Mouse (Mus musculus): ENCODE measurements around the gene Rab3gap1.

The Rab3gap1 gene

DNA sequence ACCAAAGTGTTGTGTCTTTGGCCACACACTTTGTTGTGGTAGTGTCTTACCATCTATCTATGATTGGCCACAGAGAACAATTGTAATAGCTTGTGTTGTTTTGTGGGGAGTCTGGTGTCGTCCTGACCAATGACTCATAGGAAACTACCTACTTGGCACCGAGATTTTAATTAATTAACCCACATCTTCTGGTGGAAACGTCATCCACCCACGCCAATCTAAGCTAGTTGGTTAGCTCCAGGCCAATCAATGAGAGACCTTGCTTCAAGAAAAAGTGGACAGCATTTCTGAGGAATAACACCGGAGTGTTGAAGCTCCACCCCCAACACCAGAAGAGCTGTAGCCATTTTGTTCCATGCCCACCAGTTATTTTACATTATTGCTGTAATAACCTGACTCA, 6.7 kb upstream of the Rab3gap1 start:
- Histone ChIP-seq H3K27me3 (ENCODE audit: control insufficient read depth, insufficient read depth, low read length, poor library complexity, severe bottlenecking) (no peaks in the 10 kb centered on the region), H3K36me3 (ENCODE audit: control insufficient read depth, insufficient read depth, low read length, poor library complexity, severe bottlenecking) (no peaks in the 10 kb centered on the region)
- DNase-seq (ENCODE audit: low read depth, low spot score): no peak

GRCm38 (mm10) chr1:127863806-127864205, 4.8 kb upstream of the Rab3gap1 start:
- Histone ChIP-seq H3K36me3 (ENCODE audit: control insufficient read depth, insufficient read depth, low read length, poor library complexity, severe bottlenecking) (no peaks in the 10 kb centered on the region), H3K27me3 (ENCODE audit: control insufficient read depth, insufficient read depth, low read length, poor library complexity, severe bottlenecking) (no peaks in the 10 kb centered on the region)
- DNase-seq (ENCODE audit: low read depth, low spot score): no peak

DNA sequence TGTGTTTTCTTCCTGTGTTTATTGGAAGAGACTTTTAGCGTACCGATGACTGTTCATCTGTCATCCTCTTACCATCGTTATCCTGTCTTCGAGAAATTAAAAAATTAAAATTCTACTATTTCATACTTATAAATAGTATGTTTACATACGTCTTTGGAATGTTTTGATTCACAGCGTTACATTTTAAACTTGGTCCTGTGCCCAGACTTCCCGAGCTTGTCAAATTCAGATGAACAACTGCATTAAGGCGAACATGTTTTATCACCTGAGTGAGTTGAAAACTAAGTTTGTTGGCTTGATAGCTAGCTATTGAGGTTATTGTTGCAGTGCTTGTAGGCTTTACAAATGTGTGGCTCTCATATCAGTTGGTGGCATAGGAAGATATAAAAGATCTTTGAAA, 703 bp downstream of the Rab3gap1 start:
- H3K36me3 ChIP-seq (ENCODE audit: control insufficient read depth, insufficient read depth, low read length, poor library complexity, severe bottlenecking): 0 out of 2 replicates have a peak, but pooled peaks cover 1% of the 10 kb centered on the region
- H3K27me3 ChIP-seq (ENCODE audit: control insufficient read depth, insufficient read depth, low read length, poor library complexity, severe bottlenecking): no peaks in the 10 kb centered on the region
- no peak for DNase-seq (ENCODE audit: low read depth, low spot score)

GRCm38 (mm10) chr1:127899401-127899800, 30.8 kb downstream of the Rab3gap1 start:
- no peak for DNase-seq (ENCODE audit: low read depth, low spot score)
- peaks cover 7% of the 10 kb centered on the region; the same call in 1 of the 2 replicates for H3K36me3 ChIP-seq (ENCODE audit: control insufficient read depth, insufficient read depth, low read length, poor library complexity, severe bottlenecking)
- H3K27me3 ChIP-seq (ENCODE audit: control insufficient read depth, insufficient read depth, low read length, poor library complexity, severe bottlenecking): no peaks in the 10 kb centered on the region

DNA sequence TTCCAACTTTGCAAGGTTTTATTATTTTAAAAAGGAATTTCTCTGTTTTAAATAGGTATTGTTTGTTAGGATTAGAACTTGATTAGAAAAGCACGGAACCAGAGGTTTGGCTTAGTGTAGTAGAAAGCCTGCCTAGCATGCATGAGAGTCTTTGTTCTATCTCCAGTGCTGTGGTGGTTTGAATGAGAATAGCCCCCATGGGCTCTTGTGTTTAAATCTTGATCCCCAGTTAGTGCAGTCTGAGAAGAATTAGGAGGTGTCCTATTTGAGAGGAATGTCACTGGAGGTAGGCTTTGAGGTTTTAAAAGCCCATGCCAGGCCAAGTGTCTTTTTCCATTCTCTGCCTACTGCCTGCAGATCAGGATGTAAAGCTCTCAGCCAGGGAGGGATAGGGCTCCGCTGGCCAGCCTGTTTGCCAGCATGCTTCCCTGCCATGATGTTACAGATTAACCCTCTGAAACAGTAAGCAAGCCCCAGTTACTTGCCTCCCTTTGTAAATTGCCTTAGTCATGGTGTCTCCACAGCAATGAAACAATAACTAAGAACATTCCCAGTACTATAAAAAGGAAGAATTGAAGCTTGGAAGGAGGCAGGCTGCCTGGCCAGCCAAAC, 36.3 kb downstream of the Rab3gap1 start:
- Histone ChIP-seq H3K36me3 (ENCODE audit: control insufficient read depth, insufficient read depth, low read length, poor library complexity, severe bottlenecking) (peaks cover 10% of the 10 kb centered on the region; the same call in 1 of the 2 replicates), H3K27me3 (ENCODE audit: control insufficient read depth, insufficient read depth, low read length, poor library complexity, severe bottlenecking) (no peaks in the 10 kb centered on the region)
- DNase-seq (ENCODE audit: low read depth, low spot score): no peak

- peaks cover 11% of the 10 kb centered on the region for H3K36me3 ChIP-seq (ENCODE audit: control insufficient read depth, insufficient read depth, low read length, poor library complexity, severe bottlenecking)
- no peak for DNase-seq (ENCODE audit: low read depth, low spot score)
- no peaks in the 10 kb centered on the region for H3K27me3 ChIP-seq (ENCODE audit: control insufficient read depth, insufficient read depth, low read length, poor library complexity, severe bottlenecking)
Observed at GRCm38 (mm10) chr1:127913116-127913515, 44.5 kb downstream of the Rab3gap1 start.

GRCm38 (mm10) chr1:127915316-127915715, 46.7 kb downstream of the Rab3gap1 start:
- H3K27me3 ChIP-seq (ENCODE audit: control insufficient read depth, insufficient read depth, low read length, poor library complexity, severe bottlenecking): no peaks in the 10 kb centered on the region
- peaks cover 8% of the 10 kb centered on the region for H3K36me3 ChIP-seq (ENCODE audit: control insufficient read depth, insufficient read depth, low read length, poor library complexity, severe bottlenecking)
- DNase-seq (ENCODE audit: low read depth, low spot score): no peak

GRCm38 (mm10) chr1:127915802-127916201, 47.2 kb downstream of the Rab3gap1 start:
- Histone ChIP-seq H3K27me3 (ENCODE audit: control insufficient read depth, insufficient read depth, low read length, poor library complexity, severe bottlenecking) (no peaks in the 10 kb centered on the region), H3K36me3 (ENCODE audit: control insufficient read depth, insufficient read depth, low read length, poor library complexity, severe bottlenecking) (peaks cover 9% of the 10 kb centered on the region)
- no peak for DNase-seq (ENCODE audit: low read depth, low spot score)

- DNase-seq (ENCODE audit: low read depth, low spot score): no peak
Observed at GRCm38 (mm10) chr1:127933405-127933804, 64.8 kb downstream of the Rab3gap1 start.

DNA sequence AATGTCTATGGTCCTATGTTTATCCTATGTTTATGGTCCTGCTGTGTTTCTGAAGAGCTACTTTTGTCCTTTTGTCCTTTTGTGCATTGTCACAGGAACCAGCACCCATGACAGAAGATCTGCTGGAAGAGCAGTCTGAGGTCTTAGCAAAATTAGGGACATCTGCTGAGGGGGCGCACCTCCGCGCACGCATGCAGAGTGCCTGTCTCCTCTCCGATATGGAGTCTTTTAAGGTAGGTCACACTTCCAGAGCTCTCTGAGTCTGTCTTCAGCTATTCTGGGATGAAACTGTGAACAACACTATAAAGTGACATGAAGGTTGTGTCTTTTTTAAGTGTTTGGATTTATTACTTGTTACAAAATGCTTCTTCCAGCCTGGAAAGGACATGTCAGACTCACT, 65.7 kb downstream of the Rab3gap1 start:
- no peaks in the 10 kb centered on the region for H3K27me3 ChIP-seq (ENCODE audit: control insufficient read depth, insufficient read depth, low read length, poor library complexity, severe bottlenecking)
- no peak for DNase-seq (ENCODE audit: low read depth, low spot score)

More at GRCm38 (mm10) chr1:127933405-127933804, 64.8 kb downstream of the Rab3gap1 start:
- no peaks in the 10 kb centered on the region for H3K27me3 ChIP-seq (ENCODE audit: control insufficient read depth, insufficient read depth, low read length, poor library complexity, severe bottlenecking)
- H3K36me3 ChIP-seq (ENCODE audit: control insufficient read depth, insufficient read depth, low read length, poor library complexity, severe bottlenecking): peaks cover 6% of the 10 kb centered on the region

DNA sequence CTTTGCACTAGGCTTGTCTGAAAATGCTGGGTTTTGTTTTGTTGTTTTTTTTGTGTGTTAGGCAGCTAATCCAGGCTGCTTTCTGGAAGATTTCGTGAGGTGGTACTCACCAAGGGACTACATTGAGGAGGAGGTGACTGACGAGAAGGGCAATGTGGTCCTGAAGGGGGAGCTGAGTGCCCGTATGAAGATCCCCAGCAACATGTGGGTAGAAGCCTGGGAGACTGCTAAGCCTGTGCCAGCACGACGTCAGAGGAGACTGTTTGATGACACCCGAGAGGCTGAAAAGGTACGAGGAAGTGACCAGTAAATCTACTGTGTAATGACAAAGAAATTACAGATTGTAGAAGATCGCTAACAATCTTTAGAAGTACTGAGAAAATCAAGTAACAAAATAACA, 68.7 kb downstream of the Rab3gap1 start:
- Histone ChIP-seq H3K36me3 (ENCODE audit: control insufficient read depth, insufficient read depth, low read length, poor library complexity, severe bottlenecking) (peaks cover 11% of the 10 kb centered on the region), H3K27me3 (ENCODE audit: control insufficient read depth, insufficient read depth, low read length, poor library complexity, severe bottlenecking) (no peaks in the 10 kb centered on the region)
- no peak for DNase-seq (ENCODE audit: low read depth, low spot score)

More for the DNA sequence above, 65.7 kb downstream of the Rab3gap1 start:
- peaks cover 6% of the 10 kb centered on the region; the same call in 1 of the 2 replicates for H3K36me3 ChIP-seq (ENCODE audit: control insufficient read depth, insufficient read depth, low read length, poor library complexity, severe bottlenecking)

DNA sequence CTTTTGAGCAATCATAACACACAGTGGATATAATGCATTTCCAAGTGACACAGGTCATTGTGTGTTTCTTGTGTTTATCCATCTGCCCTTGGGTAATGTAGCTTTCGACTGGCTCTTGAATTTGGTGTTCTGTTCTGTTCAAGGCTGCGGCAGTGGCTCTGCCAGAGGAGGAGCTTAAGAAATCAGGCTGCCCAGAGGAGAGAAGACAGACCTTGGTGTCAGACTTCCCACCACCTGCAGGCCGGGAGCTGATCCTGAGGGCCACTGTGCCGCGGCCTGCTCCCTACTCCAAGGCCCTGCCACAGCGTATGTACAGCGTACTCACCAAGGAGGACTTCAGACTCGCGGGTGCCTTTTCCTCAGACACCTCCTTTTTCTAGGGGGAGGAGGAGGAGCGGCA, 73.7 kb downstream of the Rab3gap1 start:
- DNase-seq (ENCODE audit: low read depth, low spot score): no peak
- peaks cover 9% of the 10 kb centered on the region for H3K36me3 ChIP-seq (ENCODE audit: control insufficient read depth, insufficient read depth, low read length, poor library complexity, severe bottlenecking)
- H3K27me3 ChIP-seq (ENCODE audit: control insufficient read depth, insufficient read depth, low read length, poor library complexity, severe bottlenecking): no peaks in the 10 kb centered on the region

- DNase-seq (ENCODE audit: low read depth, low spot score): no peak
- Histone ChIP-seq H3K27me3 (ENCODE audit: control insufficient read depth, insufficient read depth, low read length, poor library complexity, severe bottlenecking) (no peaks in the 10 kb centered on the region), H3K36me3 (ENCODE audit: control insufficient read depth, insufficient read depth, low read length, poor library complexity, severe bottlenecking) (peaks cover 8% of the 10 kb centered on the region)
Observed at GRCm38 (mm10) chr1:127943516-127943915, 74.9 kb downstream of the Rab3gap1 start.

- Histone ChIP-seq H3K27me3 (ENCODE audit: control insufficient read depth, insufficient read depth, low read length, poor library complexity, severe bottlenecking) (no peaks in the 10 kb centered on the region), H3K36me3 (ENCODE audit: control insufficient read depth, insufficient read depth, low read length, poor library complexity, severe bottlenecking) (peaks cover 2% of the 10 kb centered on the region)
- DNase-seq (ENCODE audit: low read depth, low spot score): no peak
Observed at GRCm38 (mm10) chr1:127945696-127946575, 77.4 kb downstream of the Rab3gap1 start.

GRCm38 (mm10) chr1:127946615-127947249, 78.2 kb downstream of the Rab3gap1 start:
- no peaks in the 10 kb centered on the region for H3K27me3 ChIP-seq (ENCODE audit: control insufficient read depth, insufficient read depth, low read length, poor library complexity, severe bottlenecking)
- no peaks in the 10 kb centered on the region; the same call in 1 of the 2 replicates for H3K36me3 ChIP-seq (ENCODE audit: control insufficient read depth, insufficient read depth, low read length, poor library complexity, severe bottlenecking)
- DNase-seq (ENCODE audit: low read depth, low spot score): no peak
